Mouse (Mus musculus) CH12F3 (cell line): ENCODE measurements around the gene Hivep2.

Experiments
- in situ Hi-C: fragments of 300-500 bp; cut with MboI; formaldehyde crosslinking; loops from 2 replicates; pipeline ENCODE4 v1.14.3; 2020; ENCODE audit warnings: low sequenced_read_pairs

Hivep2 gene

GRCm38 (mm10) chr10:13965974-13966829 lies at the start of gene Hivep2:
Gene Hivep2, plus strand, starts transcription at chr10:13966075.
- in situ Hi-C loops, result loop anchor here (25.0 kb wide), 1 partner anchor 404 kb away; the partner anchor contains the start of genes Adat2 and Pex3

- in situ Hi-C loops, result no loop called here
Measured at GRCm38 (mm10) chr10:13916645-13917342, 49.1 kb upstream of the Hivep2 start.

GRCm38 (mm10) chr10:13921641-13922385 lies 44.1 kb upstream of the Hivep2 start:
- in situ Hi-C loops, result no loop called here

GRCm38 (mm10) chr10:13929306-13929705 lies 36.6 kb upstream of the Hivep2 start:
- in situ Hi-C loops, result no loop called here

GRCm38 (mm10) chr10:13932147-13932546 lies 33.7 kb upstream of the Hivep2 start:
- in situ Hi-C loops, result no loop called here

- in situ Hi-C loops, result no loop called here
Measured at GRCm38 (mm10) chr10:13933320-13933719, 32.6 kb upstream of the Hivep2 start.

- in situ Hi-C loops, result no loop called here
Measured at GRCm38 (mm10) chr10:13935646-13936045, 30.2 kb upstream of the Hivep2 start.

GRCm38 (mm10) chr10:13941406-13941805 lies 24.5 kb upstream of the Hivep2 start:
- in situ Hi-C loops, result no loop called here

GRCm38 (mm10) chr10:13943706-13944105 lies 22.2 kb upstream of the Hivep2 start:
- in situ Hi-C loops, result no loop called here

GRCm38 (mm10) chr10:13946498-13946897 lies 19.4 kb upstream of the Hivep2 start:
- in situ Hi-C loops, result no loop called here

GRCm38 (mm10) chr10:13962965-13963364 lies 2.9 kb upstream of the Hivep2 start:
- in situ Hi-C loops, result loop anchor here (25.0 kb wide), 1 partner anchor 401 kb away; the partner anchor contains the start of genes Adat2 and Pex3

GRCm38 (mm10) chr10:13963908-13964500 lies 1.9 kb upstream of the Hivep2 start:
- in situ Hi-C loops, result loop anchor here (25.0 kb wide), 1 partner anchor 402 kb away; the partner anchor contains the start of genes Adat2 and Pex3

- in situ Hi-C loops, result loop anchor here (25.0 kb wide), 1 partner anchor 402 kb away; the partner anchor contains the start of genes Adat2 and Pex3
Measured at GRCm38 (mm10) chr10:13964501-13965281, 1.2 kb upstream of the Hivep2 start.

GRCm38 (mm10) chr10:13965316-13965973 lies 430 bp upstream of the Hivep2 start:
- in situ Hi-C loops, result loop anchor here (25.0 kb wide), 1 partner anchor 403 kb away; the partner anchor contains the start of genes Adat2 and Pex3

- in situ Hi-C loops, result loop anchor here (25.0 kb wide), 1 partner anchor 405 kb away; the partner anchor contains the start of genes Adat2 and Pex3
Measured at GRCm38 (mm10) chr10:13966830-13967450, 1.1 kb downstream of the Hivep2 start.

GRCm38 (mm10) chr10:13967451-13968233 lies 1.8 kb downstream of the Hivep2 start:
- in situ Hi-C loops, result loop anchor here (25.0 kb wide), 1 partner anchor 405 kb away; the partner anchor contains the start of genes Adat2 and Pex3

- in situ Hi-C loops, result loop anchor here (25.0 kb wide), 1 partner anchor 406 kb away; the partner anchor contains the start of genes Adat2 and Pex3
Measured at GRCm38 (mm10) chr10:13968234-13968555, 2.3 kb downstream of the Hivep2 start.

- in situ Hi-C loops, result loop anchor here (25.0 kb wide), 1 partner anchor 407 kb away; the partner anchor contains the start of genes Adat2 and Pex3
Measured at GRCm38 (mm10) chr10:13968989-13969388, 3.1 kb downstream of the Hivep2 start.
